20 mouse cellular contexts compared by ENCODE assay signal in genomic region chr1:163358165-163358564, GRCm38 (mm10). TPM values are rescaled to one million over a fixed set of nuclear protein-coding genes. Genes with fewer than 3 reads are reported as not detected.
DNase-seq lines count a peak whose midpoint lies in the region; ATAC-seq and TF ChIP-seq lines count a peak whose summit lies in the region.
"Had no signal": no experiment of that assay in that cellular context is flagged by ENCODE, and none has a peak within 500 bp of the region (broad histone marks: within the 10 kb centered on the region; RNA-seq: fewer than 3 reads in every experiment).

No protein-coding gene starts in this region.

- H3K4me2 ChIP-seq in stomach, embryonic 14.5 days (replicated peaks; ENCODE audit: low read depth, low read length), result peak overlapping the region; percentile 12; the same call in 1 of the 2 replicates
- H3K4me2 ChIP-seq in stomach, postnatal 0 days (replicated peaks; ENCODE audit: low read depth), result no peak overlapping the region
- H3K4me2 ChIP-seq in embryonic facial prominence, embryonic 12.5 days (replicated peaks), result peak overlapping the region; percentile 36
- H3K4me2 ChIP-seq in limb, embryonic 11.5 days (ENCODE audit: low read depth, severe bottlenecking), result peak overlapping the region; percentile 37
- H3K4me2 ChIP-seq in midbrain, embryonic 16.5 days (ENCODE audit: low read length), result no peak overlapping the region
- H3K4me2 ChIP-seq: hindbrain, embryonic 14.5 days; liver, embryonic 13.5 days; midbrain, embryonic 12.5 days; stomach, embryonic 15.5 days had no signal

- no peaks in the 10 kb centered on the region for H3K36me3 ChIP-seq in stomach, embryonic 14.5 days (ENCODE audit: control insufficient read depth, insufficient read depth, low read length)
- H3K36me3 ChIP-seq in stomach, postnatal 0 days (ENCODE audit: control insufficient read depth, insufficient read depth, low read length), result no peaks in the 10 kb centered on the region
- no peaks in the 10 kb centered on the region for H3K36me3 ChIP-seq in embryonic facial prominence, embryonic 12.5 days
- H3K36me3 ChIP-seq in limb, embryonic 11.5 days (ENCODE audit: control insufficient read depth, insufficient read depth, low read length), result no peaks in the 10 kb centered on the region
- H3K36me3 ChIP-seq in kidney, adult 2 months (ENCODE audit: control insufficient read depth, insufficient read depth, low read length), result no peaks in the 10 kb centered on the region
- H3K36me3 ChIP-seq in midbrain, embryonic 16.5 days (ENCODE audit: control insufficient read depth, insufficient read depth, low read length), result no peaks in the 10 kb centered on the region
- H3K36me3 ChIP-seq: liver, embryonic 13.5 days; midbrain, embryonic 12.5 days; stomach, embryonic 15.5 days had no signal

- no peak for ATAC-seq in stomach, embryonic 14.5 days (ENCODE audit: insufficient number of reproducible peaks, insufficient read depth, low FRiP score, low read depth)
- ATAC-seq in stomach, postnatal 0 days (ENCODE audit: low FRiP score, low TSS enrichment), result no peak
- peak; percentile 64; the same call in 1 of the 2 replicates for ATAC-seq in embryonic facial prominence, embryonic 12.5 days (ENCODE audit: insufficient number of reproducible peaks, insufficient read depth, low FRiP score, low TSS enrichment)
- peak; percentile 84 for ATAC-seq in limb, embryonic 11.5 days (ENCODE audit: insufficient number of reproducible peaks, low FRiP score, low TSS enrichment, low read depth)
- ATAC-seq in midbrain, embryonic 16.5 days, result no peak
- ATAC-seq: forebrain, postnatal 0 days; intestine, postnatal 0 days had no signal

- H3K9me3 ChIP-seq in stomach, embryonic 14.5 days (ENCODE audit: control insufficient read depth, low read depth, low read length), result no peaks in the 10 kb centered on the region
- H3K9me3 ChIP-seq in stomach, postnatal 0 days (ENCODE audit: control insufficient read depth, low read length), result no peaks in the 10 kb centered on the region
- no peaks in the 10 kb centered on the region for H3K9me3 ChIP-seq in embryonic facial prominence, embryonic 12.5 days
- H3K9me3 ChIP-seq in limb, embryonic 11.5 days (ENCODE audit: control insufficient read depth, low read length), result no peaks in the 10 kb centered on the region
- H3K9me3 ChIP-seq in midbrain, embryonic 16.5 days (replicated peaks; ENCODE audit: control insufficient read depth, low read length, poor library complexity, severe bottlenecking), result no peaks in the 10 kb centered on the region
- H3K9me3 ChIP-seq: liver, embryonic 13.5 days; midbrain, embryonic 12.5 days; stomach, embryonic 15.5 days had no signal

- H3K27me3 ChIP-seq in stomach, embryonic 14.5 days (ENCODE audit: control insufficient read depth, insufficient read depth, low read length), result no peaks in the 10 kb centered on the region
- no peaks in the 10 kb centered on the region for H3K27me3 ChIP-seq in stomach, postnatal 0 days (ENCODE audit: control insufficient read depth, insufficient read depth, low read length)
- H3K27me3 ChIP-seq in embryonic facial prominence, embryonic 12.5 days, result no peaks in the 10 kb centered on the region
- no peaks in the 10 kb centered on the region for H3K27me3 ChIP-seq in limb, embryonic 11.5 days (ENCODE audit: control insufficient read depth, insufficient read depth, low read length)
- no peaks in the 10 kb centered on the region; the same call in 1 of the 2 replicates for H3K27me3 ChIP-seq in kidney, adult 2 months (replicated peaks; ENCODE audit: control insufficient read depth, insufficient read depth, low read length)
- H3K27me3 ChIP-seq in midbrain, embryonic 16.5 days (ENCODE audit: control insufficient read depth, insufficient read depth, low read depth, low read length), result no peaks in the 10 kb centered on the region
- H3K27me3 ChIP-seq: liver, embryonic 13.5 days; midbrain, embryonic 12.5 days; stomach, embryonic 15.5 days had no signal

- no peak overlapping the region for H3K27ac ChIP-seq in stomach, embryonic 14.5 days (ENCODE audit: low read length)
- H3K27ac ChIP-seq in stomach, postnatal 0 days (replicated peaks), result no peak overlapping the region
- H3K27ac ChIP-seq in embryonic facial prominence, embryonic 12.5 days, result peak overlapping the region; percentile 82
- H3K27ac ChIP-seq in limb, embryonic 11.5 days (replicated peaks; ENCODE audit: low read depth, low read length), result peak overlapping the region; percentile 68
- no peak overlapping the region for H3K27ac ChIP-seq in kidney, adult 2 months (ENCODE audit: insufficient read depth, low read depth, low read length)
- no peak overlapping the region for H3K27ac ChIP-seq in midbrain, embryonic 16.5 days (ENCODE audit: low read length)
- H3K27ac ChIP-seq: hindbrain, embryonic 14.5 days; liver, embryonic 13.5 days; midbrain, embryonic 12.5 days; stomach, embryonic 15.5 days had no signal

- WGBS in stomach, embryonic 14.5 days, result 23% methylated on average over 7 of the region's 7 CpGs
- 38% methylated on average over 7 of the region's 7 CpGs for WGBS in stomach, postnatal 0 days
- WGBS in embryonic facial prominence, embryonic 12.5 days, result 25% methylated on average over 7 of the region's 7 CpGs
- WGBS in limb, embryonic 11.5 days, result 9% methylated on average over 7 of the region's 7 CpGs
- 55% methylated on average over 7 of the region's 7 CpGs for WGBS in kidney, adult 2 months
- 80% methylated on average over 7 of the region's 7 CpGs for WGBS in midbrain, embryonic 16.5 days

- no peak overlapping the region for H3K9ac ChIP-seq in stomach, embryonic 14.5 days (replicated peaks; ENCODE audit: low read depth, low read length)
- no peak overlapping the region for H3K9ac ChIP-seq in stomach, postnatal 0 days (ENCODE audit: low read length)
- H3K9ac ChIP-seq in embryonic facial prominence, embryonic 12.5 days, result peak overlapping the region; percentile 35; the same call in 1 of the 2 replicates
- H3K9ac ChIP-seq in limb, embryonic 11.5 days (ENCODE audit: low read length), result no peak overlapping the region
- no peak overlapping the region for H3K9ac ChIP-seq in midbrain, embryonic 16.5 days (ENCODE audit: low read depth, low read length)
- H3K9ac ChIP-seq: forebrain, postnatal 0 days; hindbrain, embryonic 14.5 days; liver, embryonic 13.5 days; midbrain, embryonic 12.5 days; stomach, embryonic 15.5 days had no signal

- no peak for TF ChIP-seq CTCF in stomach, postnatal 0 days (IDR thresholded peaks at IDR 0.05; ENCODE audit: low read depth)
- no peak for TF ChIP-seq CTCF in kidney, adult 2 months (conservative IDR thresholded peaks at IDR 0.05; ENCODE audit: insufficient read depth, insufficient read length, low read depth, low read length)

- H3K4me1 ChIP-seq in stomach, embryonic 14.5 days (ENCODE audit: control insufficient read depth, insufficient read depth, low read length), result 0 out of 2 replicates have a peak, but pooled peaks cover 3% of the 10 kb centered on the region
- H3K4me1 ChIP-seq in stomach, postnatal 0 days (replicated peaks; ENCODE audit: control insufficient read depth, insufficient read depth), result no peaks in the 10 kb centered on the region
- peaks cover 34% of the 10 kb centered on the region for H3K4me1 ChIP-seq in embryonic facial prominence, embryonic 12.5 days
- H3K4me1 ChIP-seq in limb, embryonic 11.5 days (ENCODE audit: control insufficient read depth, insufficient read depth, low read length), result peaks cover 24% of the 10 kb centered on the region
- H3K4me1 ChIP-seq in kidney, adult 2 months (ENCODE audit: control insufficient read depth, insufficient read depth, low read length), result no peaks in the 10 kb centered on the region
- no peaks in the 10 kb centered on the region for H3K4me1 ChIP-seq in midbrain, embryonic 16.5 days (ENCODE audit: control insufficient read depth, insufficient read depth, low read length)
- H3K4me1 ChIP-seq: liver, embryonic 13.5 days; midbrain, embryonic 12.5 days; stomach, embryonic 15.5 days had no signal

- DNase-seq in stomach, postnatal 0 days (ENCODE audit: low spot score), result no peak
- peak; percentile 72 for DNase-seq in limb, embryonic 11.5 days (ENCODE audit: low spot score)
- DNase-seq in kidney, adult 2 months, result no peak
- DNase-seq in lung, postnatal 36 days, result no peak
- no peak for DNase-seq in testis, postnatal 10 days (ENCODE audit: low spot score)
- DNase-seq: adrenal gland, adult 8-10 months; B cell, adult 2 months; cerebellum, adult 9-10 months; forebrain, postnatal 0 days; heart, postnatal 36 days; liver, embryonic 13.5 days; right cerebral cortex, postnatal 14 days; spleen, adult 18-20 months had no signal

- no peak overlapping the region for H3K4me3 ChIP-seq in stomach, embryonic 14.5 days (ENCODE audit: low read depth, low read length)
- no peak overlapping the region for H3K4me3 ChIP-seq in stomach, postnatal 0 days (ENCODE audit: low read depth, low read length)
- peak overlapping the region; percentile 28 for H3K4me3 ChIP-seq in embryonic facial prominence, embryonic 12.5 days
- peak overlapping the region; percentile 17; the same call in 1 of the 2 replicates for H3K4me3 ChIP-seq in limb, embryonic 11.5 days (ENCODE audit: low read depth, low read length)
- H3K4me3 ChIP-seq in kidney, adult 2 months (ENCODE audit: insufficient read depth, low read depth, low read length), result no peak overlapping the region
- no peak overlapping the region for H3K4me3 ChIP-seq in midbrain, embryonic 16.5 days (ENCODE audit: low read depth, low read length)
- H3K4me3 ChIP-seq: liver, embryonic 13.5 days; midbrain, embryonic 12.5 days; stomach, embryonic 15.5 days had no signal

- no peak for TF ChIP-seq EP300 in stomach, postnatal 0 days (optimal IDR thresholded peaks at IDR 0.05)

- no peak for TF ChIP-seq POLR2A in kidney, adult 2 months (IDR thresholded peaks at IDR 0.05; ENCODE audit: low read depth, low read length)

RNA-seq across cellular contexts. Expression of gene Prrx1, which starts 44.7 kb away (rescaled TPM):
- polyA plus RNA-seq in stomach, embryonic 14.5 days (2014; fragmentation: Nextera tagmentation; extraction: Ambion mirVana), result 7.7 and 8.2 TPM in 2 replicates
- polyA plus RNA-seq in stomach, postnatal 0 days (2015; fragmentation: Nextera tagmentation; extraction: Ambion mirVana), result 2.7 and 2.8 TPM in 2 replicates
- polyA plus RNA-seq in embryonic facial prominence, embryonic 12.5 days (2016; fragmentation: Nextera tagmentation; extraction: Ambion mirVana), result 180 and 186 TPM in 2 replicates
- polyA plus RNA-seq in limb, embryonic 11.5 days (2014; fragmentation: Nextera tagmentation; extraction: Ambion mirVana), result 193 and 199 TPM in 2 replicates
- 2.4 and 2.8 TPM in 2 replicates for polyA plus RNA-seq in kidney, adult 2 months (2012; rRNA removed)
- 2.8 and 3.4 TPM in 2 replicates for polyA plus RNA-seq in midbrain, embryonic 16.5 days (2015; fragmentation: Nextera tagmentation; extraction: Ambion mirVana)

RNA-seq across cellular contexts. Expression of gene Gorab, which starts 45.3 kb away (rescaled TPM):
- 18.2 and 20.3 TPM in 2 replicates for polyA plus RNA-seq in stomach, embryonic 14.5 days (2014; fragmentation: Nextera tagmentation; extraction: Ambion mirVana)
- 9.7 and 10.4 TPM in 2 replicates for polyA plus RNA-seq in stomach, postnatal 0 days (2015; fragmentation: Nextera tagmentation; extraction: Ambion mirVana)
- polyA plus RNA-seq in embryonic facial prominence, embryonic 12.5 days (2016; fragmentation: Nextera tagmentation; extraction: Ambion mirVana), result 39.0 and 40.6 TPM in 2 replicates
- 33.7 and 36.7 TPM in 2 replicates for polyA plus RNA-seq in limb, embryonic 11.5 days (2014; fragmentation: Nextera tagmentation; extraction: Ambion mirVana)
- 1.6 and 2.4 TPM in 2 replicates for polyA plus RNA-seq in kidney, adult 2 months (2012; rRNA removed)
- 23.4 and 23.5 TPM in 2 replicates for polyA plus RNA-seq in midbrain, embryonic 16.5 days (2015; fragmentation: Nextera tagmentation; extraction: Ambion mirVana)

Comparison
In these comparisons a context has a peak if more than half of its experiments do, and no peak if none do; other contexts are left out.
1. H3K4me2 ChIP-seq: peak in stomach, embryonic 14.5 days (single experiment), embryonic facial prominence, embryonic 12.5 days (single experiment) and limb, embryonic 11.5 days (single experiment); none in stomach, postnatal 0 days (single experiment) and midbrain, embryonic 16.5 days (single experiment).
2. ATAC-seq: peak in embryonic facial prominence, embryonic 12.5 days (single experiment) and limb, embryonic 11.5 days (single experiment); none in stomach, embryonic 14.5 days (single experiment), stomach, postnatal 0 days (single experiment) and midbrain, embryonic 16.5 days (single experiment).
3. H3K27ac ChIP-seq: peak in embryonic facial prominence, embryonic 12.5 days (single experiment) and limb, embryonic 11.5 days (single experiment); none in stomach, embryonic 14.5 days (single experiment), stomach, postnatal 0 days (single experiment), kidney, adult 2 months (single experiment) and midbrain, embryonic 16.5 days (single experiment).
4. H3K4me3 ChIP-seq: peak in embryonic facial prominence, embryonic 12.5 days (single experiment) and limb, embryonic 11.5 days (single experiment); none in stomach, embryonic 14.5 days (single experiment), stomach, postnatal 0 days (single experiment), kidney, adult 2 months (single experiment) and midbrain, embryonic 16.5 days (single experiment).
5. RNA of gene Prrx1, which starts 44.7 kb away (polyA plus RNA-seq): 193 to 199 TPM in limb, embryonic 11.5 days and 180 to 186 TPM in embryonic facial prominence, embryonic 12.5 days; 7.7 to 8.2 TPM in stomach, embryonic 14.5 days, 2.8 to 3.4 TPM in midbrain, embryonic 16.5 days, 2.4 to 2.8 TPM in kidney, adult 2 months and 2.7 to 2.8 TPM in stomach, postnatal 0 days; every median in the first group is over 10 times any median in the second.